Mouse (Mus musculus): ENCODE results near the gene Coa5. TPM values are rescaled to one million over a fixed set of nuclear protein-coding genes. Genes with fewer than 3 reads are reported as not detected.
A peak's percentile ranks its signal among the peaks of the same experiment; 100 is the strongest.

Coa5 gene
- total RNA-seq, 2 experiments from 2014 or later, result 58.0 to 62.3 TPM

GRCm38 (mm10) chr1:37442848-37443835 is 13.2 kb upstream of the Coa5 start:
- intact Hi-C loops (cut with DNase I), result no loop called here
- DNase-seq (ENCODE audit: low spot score in 2 of 2), result no peak

- intact Hi-C loops (cut with DNase I), result no loop called here
- DNase-seq (ENCODE audit: low spot score in 2 of 2), result no peak
Observed at GRCm38 (mm10) chr1:37436419-37436818, 6.5 kb upstream of the Coa5 start.

GRCm38 (mm10) chr1:37430297-37430840 is 466 bp upstream of the Coa5 start:
- DNase-seq (ENCODE audit: low spot score in 2 of 2), result no peak
- intact Hi-C loops (cut with DNase I), result no loop called here

GRCm38 (mm10) chr1:37428911-37429310 is 992 bp downstream of the Coa5 start:
- no peak for DNase-seq (ENCODE audit: low spot score in 2 of 2)
- intact Hi-C loops (cut with DNase I), result no loop called here

- no peak for DNase-seq (ENCODE audit: low spot score in 2 of 2)
- intact Hi-C loops (cut with DNase I), result no loop called here
Observed at GRCm38 (mm10) chr1:37427144-37427875, 2.6 kb downstream of the Coa5 start.

- intact Hi-C loops (cut with DNase I), result no loop called here
- peak in 1 of 2 experiments; percentile 43 for DNase-seq (ENCODE audit: low spot score in 2 of 2)
Observed at GRCm38 (mm10) chr1:37419420-37419819, 10.5 kb downstream of the Coa5 start.

- DNase-seq (ENCODE audit: low spot score in 2 of 2), result no peak
- intact Hi-C loops (cut with DNase I), result no loop called here
Observed at GRCm38 (mm10) chr1:37415394-37415793, 14.5 kb downstream of the Coa5 start.

- intact Hi-C loops (cut with DNase I), result no loop called here
- DNase-seq (ENCODE audit: low spot score in 2 of 2), result no peak
Observed at GRCm38 (mm10) chr1:37409647-37410046, 20.3 kb downstream of the Coa5 start.

GRCm38 (mm10) chr1:37408678-37409077 is 21.2 kb downstream of the Coa5 start:
- DNase-seq (ENCODE audit: low spot score in 2 of 2), result no peak
- intact Hi-C loops (cut with DNase I), result no loop called here

- intact Hi-C loops (cut with DNase I), result no loop called here
Observed at GRCm38 (mm10) chr1:37408059-37408458, 21.8 kb downstream of the Coa5 start.

GRCm38 (mm10) chr1:37407228-37407627 is 22.7 kb downstream of the Coa5 start:
- intact Hi-C loops (cut with DNase I), result no loop called here
- DNase-seq (ENCODE audit: low spot score in 2 of 2), result no peak

More at GRCm38 (mm10) chr1:37408059-37408458, 21.8 kb downstream of the Coa5 start:
- no peak for DNase-seq (ENCODE audit: low spot score in 2 of 2)

- intact Hi-C loops (cut with DNase I), result no loop called here
- no peak for DNase-seq (ENCODE audit: low spot score in 2 of 2)
Observed at GRCm38 (mm10) chr1:37405137-37405536, 24.8 kb downstream of the Coa5 start.

- intact Hi-C loops (cut with DNase I), result loop anchor here (2.0 kb wide), 1 partner anchor 129 kb away; no protein-coding TSS in a partner anchor
- peak; percentile 51 to 64 for DNase-seq (ENCODE audit: low spot score in 2 of 2)
Observed at GRCm38 (mm10) chr1:37401687-37402086, 28.2 kb downstream of the Coa5 start.

- DNase-seq (ENCODE audit: low spot score in 2 of 2), result no peak
- intact Hi-C loops (cut with DNase I), result loop anchor here (2.0 kb wide), 1 partner anchor 127 kb away; no protein-coding TSS in a partner anchor
Observed at GRCm38 (mm10) chr1:37399734-37400133, 30.2 kb downstream of the Coa5 start.

GRCm38 (mm10) chr1:37398961-37399360 is 30.9 kb downstream of the Coa5 start:
- intact Hi-C loops (cut with DNase I), result no loop called here
- DNase-seq (ENCODE audit: low spot score in 2 of 2), result no peak

- no peak for DNase-seq (ENCODE audit: low spot score in 2 of 2)
Observed at GRCm38 (mm10) chr1:37396481-37396880, 33.4 kb downstream of the Coa5 start.

GRCm38 (mm10) chr1:37393174-37393573 is 36.7 kb downstream of the Coa5 start:
- peak; percentile 30 to 63 for DNase-seq (ENCODE audit: low spot score in 2 of 2)
- intact Hi-C loops (cut with DNase I), result no loop called here

More at GRCm38 (mm10) chr1:37396481-37396880, 33.4 kb downstream of the Coa5 start:
- intact Hi-C loops (cut with DNase I), result no loop called here

GRCm38 (mm10) chr1:37386448-37386971 is 43.4 kb downstream of the Coa5 start:
- intact Hi-C loops (cut with DNase I), result no loop called here
- DNase-seq (ENCODE audit: low spot score in 2 of 2), result no peak

GRCm38 (mm10) chr1:37384304-37384703 is 45.6 kb downstream of the Coa5 start:
- intact Hi-C loops (cut with DNase I), result no loop called here
- no peak for DNase-seq (ENCODE audit: low spot score in 2 of 2)

GRCm38 (mm10) chr1:37380913-37381312 is 49.0 kb downstream of the Coa5 start:
- DNase-seq (ENCODE audit: low spot score in 2 of 2), result no peak
- intact Hi-C loops (cut with DNase I), result no loop called here
